Mouse (Mus musculus) Patski (cell line): ENCODE results near the gene Rap1gap2. TPM values are rescaled to one million over a fixed set of nuclear protein-coding genes. Genes with fewer than 3 reads are reported as not detected.

Experiments
- ATAC-seq: fragments of 100-300 bp; one replicate; pipeline ENCODE4 v1.8.0; 2021
- CTCF ChIA-PET: fragments of 350-600 bp; sonication (Branson Sonifier 250); formaldehyde crosslinking; loops from one replicate; lab custom pipeline; 2022; ENCODE audit warnings: inconsistent platforms; lab: Charles Lee
- POLR2A ChIA-PET: fragments of 350-600 bp; sonication (Branson Sonifier 250); formaldehyde crosslinking; loops from one replicate; lab custom pipeline; 2022; ENCODE audit warnings: antibody characterized with exemption, inconsistent platforms; lab: Charles Lee
- DNase-seq: peaks from one replicate; pipeline ENCODE4 v3.0.0-alpha.2; 2011; ENCODE audit warnings: low read depth, low spot score
- H3K27me3 ChIP-seq: fragments of 371-371 bp; one replicate; pipeline ENCODE4 v1.5.1; 2021
- CTCF ChIP-seq: fragments of 100-300 bp; IDR thresholded peaks from one replicate; pipeline ENCODE4 v1.5.1; 2021
- in situ Hi-C: fragments of 300-500 bp; cut with MboI; formaldehyde crosslinking; loops from 3 replicates; pipeline ENCODE4 v1.11.1; 2018; ENCODE audit warnings: low pct_unique_long_range_greater_than_20kb, mixed read lengths
- polyA plus RNA-seq: library from polyadenylated mRNA; unstranded; gene quantifications from one replicate; pipeline ENCODE4 v1.2.3, GENCODE M21; 2021

The Rap1gap2 gene
- polyA plus RNA-seq, 1 experiment from 2014 or later = 21.1 TPM

GRCm38 (mm10) chr11:74521981-74522486, 88.7 kb downstream of the Rap1gap2 start:
- in situ Hi-C loops = loop anchor here (5.0 to 10.0 kb wide), 3 partner anchors 35 to 117 kb away; no protein-coding TSS in a partner anchor
- ATAC-seq (no peak), DNase-seq (no peak)
- H3K27me3 ChIP-seq = no peaks in the 10 kb centered on the region
- TF ChIP-seq CTCF = no peak
- ChIA-PET POLR2A (interaction anchor here (0.6 to 1.6 kb wide), 2 partner anchors 9 to 53 kb away, joined by 3 to 5 read pairs; no protein-coding TSS in a partner anchor), CTCF (interaction anchor here (2.3 to 5.6 kb wide), 2 partner anchors 24 to 75 kb away, joined by 6 to 29 read pairs; no protein-coding TSS in a partner anchor)

- POLR2A ChIA-PET = interaction anchor here (1.1 kb wide), 1 partner anchor 105 kb away, joined by 3 read pairs; no protein-coding TSS in a partner anchor
- no peak for TF ChIP-seq CTCF
- CTCF ChIA-PET = interaction anchor here (1.8 kb wide), 1 partner anchor 26 kb away, joined by 7 read pairs; no protein-coding TSS in a partner anchor
- DNase-seq (no peak), ATAC-seq (no peak)
- in situ Hi-C loops = loop anchor here (5.0 to 10.0 kb wide), 3 partner anchors 33 to 115 kb away; no protein-coding TSS in a partner anchor
- H3K27me3 ChIP-seq = no peaks in the 10 kb centered on the region
Measured at GRCm38 (mm10) chr11:74520201-74520600, 90.5 kb downstream of the Rap1gap2 start.

- no peak for ATAC-seq
- DNase-seq = no peak
- in situ Hi-C loops = no loop called here
- no peaks in the 10 kb centered on the region for H3K27me3 ChIP-seq
- no peak for TF ChIP-seq CTCF
- CTCF ChIA-PET = interaction anchor here (2.3 kb wide), 1 partner anchor 23 kb away, joined by 6 read pairs; no protein-coding TSS in a partner anchor
- POLR2A ChIA-PET = no interaction called here
Measured at GRCm38 (mm10) chr11:74516112-74516511, 94.6 kb downstream of the Rap1gap2 start.

GRCm38 (mm10) chr11:74515046-74515445, 95.7 kb downstream of the Rap1gap2 start:
- ATAC-seq (no peak), DNase-seq (no peak)
- no peak for TF ChIP-seq CTCF
- H3K27me3 ChIP-seq = no peaks in the 10 kb centered on the region
- ChIA-PET CTCF (interaction anchor here (0.9 to 2.3 kb wide), 2 partner anchors 22 to 143 kb away, joined by 3 to 6 read pairs; no protein-coding TSS in a partner anchor), POLR2A (interaction anchor here (0.6 kb wide), 1 partner anchor 35 kb away, joined by 7 read pairs; no protein-coding TSS in a partner anchor)
- in situ Hi-C loops = no loop called here

GRCm38 (mm10) chr11:74512595-74512994, 98.1 kb downstream of the Rap1gap2 start:
- H3K27me3 ChIP-seq = no peaks in the 10 kb centered on the region
- TF ChIP-seq CTCF = no peak
- ChIA-PET CTCF (interaction anchor here (1.5 kb wide), 1 partner anchor 12 kb away, joined by 5 read pairs; no protein-coding TSS in a partner anchor), POLR2A (interaction anchor here (0.6 to 1.3 kb wide), 2 partner anchors 10 to 44 kb away, joined by 5 to 8 read pairs; no protein-coding TSS in a partner anchor)
- DNase-seq = no peak
- in situ Hi-C loops = no loop called here
- no peak for ATAC-seq

- no peak for TF ChIP-seq CTCF
- ATAC-seq (no peak), DNase-seq (no peak)
- in situ Hi-C loops = no loop called here
- ChIA-PET POLR2A (no interaction called here), CTCF (interaction anchor here (1.5 kb wide), 1 partner anchor 20 kb away, joined by 4 read pairs; no protein-coding TSS in a partner anchor)
- H3K27me3 ChIP-seq = no peaks in the 10 kb centered on the region
Measured at GRCm38 (mm10) chr11:74506275-74506674, 104.4 kb downstream of the Rap1gap2 start.

- ChIA-PET CTCF (interaction anchor here (0.9 kb wide), 1 partner anchor 15 kb away, joined by 3 read pairs; no protein-coding TSS in a partner anchor), POLR2A (no interaction called here)
- in situ Hi-C loops = no loop called here
- DNase-seq (no peak), ATAC-seq (no peak)
- TF ChIP-seq CTCF = no peak
- no peaks in the 10 kb centered on the region for H3K27me3 ChIP-seq
Measured at GRCm38 (mm10) chr11:74502485-74502884, 108.2 kb downstream of the Rap1gap2 start.

- in situ Hi-C loops = no loop called here
- ChIA-PET CTCF (interaction anchor here (0.9 to 1.7 kb wide), 2 partner anchors 15 to 28 kb away, joined by 3 to 5 read pairs; no protein-coding TSS in a partner anchor), POLR2A (no interaction called here)
- DNase-seq = no peak
- no peaks in the 10 kb centered on the region for H3K27me3 ChIP-seq
- no peak for ATAC-seq
- TF ChIP-seq CTCF = no peak
Measured at GRCm38 (mm10) chr11:74501989-74502388, 108.7 kb downstream of the Rap1gap2 start.

- no peaks in the 10 kb centered on the region for H3K27me3 ChIP-seq
- in situ Hi-C loops = no loop called here
- POLR2A ChIA-PET = no interaction called here
- TF ChIP-seq CTCF = no peak
- ATAC-seq (peak; percentile 28), DNase-seq (no peak)
- CTCF ChIA-PET = interaction anchor here (1.7 kb wide), 1 partner anchor 29 kb away, joined by 5 read pairs; no protein-coding TSS in a partner anchor
Measured at GRCm38 (mm10) chr11:74501061-74501460, 109.7 kb downstream of the Rap1gap2 start.

- H3K27me3 ChIP-seq = no peaks in the 10 kb centered on the region
- CTCF ChIA-PET = interaction anchor here (1.1 kb wide), 1 partner anchor 15 kb away, joined by 4 read pairs; no protein-coding TSS in a partner anchor
- in situ Hi-C loops = no loop called here
- DNase-seq (no peak), ATAC-seq (no peak)
- POLR2A ChIA-PET = no interaction called here
- no peak for TF ChIP-seq CTCF
Measured at GRCm38 (mm10) chr11:74499521-74500099, 111.1 kb downstream of the Rap1gap2 start.
